Mouse (Mus musculus) forebrain, embryonic 15.5 days (tissue): ENCODE measurements around the gene Prorsd1. TPM values are rescaled to one million over a fixed set of nuclear protein-coding genes. Genes with fewer than 3 reads are reported as not detected.
"Not testable (repeated sequence)": the region's sequence is repeated elsewhere in the genome, so short reads cannot be mapped to it uniquely, and the experiment has no call there.

Source experiments
- ATAC-seq: fragments of 200-750 bp; cut with Nextera tagmentation; replicated peaks from 2 replicates; pipeline ENCODE4 v1.8.0; 2017; ENCODE audit warnings: mild to moderate bottlenecking, moderate TSS enrichment, moderate library complexity
- H3K27ac ChIP-seq: fragments of 300-500 bp; sonication (generic); replicated peaks from 2 replicates; pipeline ENCODE4 v1.5.1; 2015; ENCODE audit warnings: mild to moderate bottlenecking, inconsistent platforms
- H3K27me3 ChIP-seq: fragments of 300-500 bp; sonication (generic); 2 replicates; pipeline ENCODE4 v1.6.1; 2015; ENCODE audit warnings: inconsistent platforms
- H3K36me3 ChIP-seq: fragments of 300-500 bp; sonication (generic); 2 replicates; pipeline ENCODE4 v1.6.1; 2015; ENCODE audit warnings: mild to moderate bottlenecking, inconsistent platforms
- H3K4me1 ChIP-seq: fragments of 300-500 bp; sonication (generic); 2 replicates; pipeline ENCODE4 v1.6.1; 2015; ENCODE audit warnings: inconsistent platforms
- H3K4me2 ChIP-seq: fragments of 300-500 bp; sonication (generic); replicated peaks from 2 replicates; pipeline ENCODE4 v1.6.1; 2015; ENCODE audit warnings: mild to moderate bottlenecking, inconsistent platforms
- H3K4me3 ChIP-seq: fragments of 300-500 bp; sonication (generic); 2 replicates; pipeline ENCODE4 v1.5.1; 2015; ENCODE audit warnings: mild to moderate bottlenecking, inconsistent platforms
- H3K9ac ChIP-seq: fragments of 300-500 bp; sonication (generic); replicated peaks from 2 replicates; pipeline ENCODE4 v1.6.1; 2015; ENCODE audit warnings: mild to moderate bottlenecking, inconsistent platforms
- H3K9me3 ChIP-seq: fragments of 300-500 bp; sonication (generic); 2 replicates; pipeline ENCODE4 v1.6.1; 2016; ENCODE audit warnings: inconsistent platforms
- WGBS: fragments of 180-500 bp; shearing (Covaris S2); methylation state at CpG from one replicate; pipeline ENCODE4 v1.1.7; 2015; ENCODE audit warnings: mixed read lengths; 5-methylcytosine and 5-hydroxymethylcytosine counted together
- polyA plus RNA-seq: library from polyadenylated mRNA; unstranded; fragments of >200 nt; fragmentation: Nextera tagmentation; extraction: Ambion mirVana; gene quantifications from 2 replicates; pipeline ENCODE4 v1.2.1, GENCODE M21; 2015

Prorsd1 gene
- 8.7 and 9.5 TPM in 2 replicates for polyA plus RNA-seq

- peak; percentile 98 for ATAC-seq
- Histone ChIP-seq H3K4me3 (peak within 1 kb of the TSS; percentile 55), H3K27ac (peak within 1 kb of the TSS; percentile 36), H3K4me2 (peak within 1 kb of the TSS; percentile 66), H3K9me3 (no peaks in the 10 kb centered on the region), H3K36me3 (peaks cover 13% of the 10 kb centered on the region; the same call in 1 of the 2 replicates), H3K4me1 (peaks cover 6% of the 10 kb centered on the region; the same call in 1 of the 2 replicates), H3K9ac (peak within 1 kb of the TSS; percentile 49), H3K27me3 (no peaks in the 10 kb centered on the region)
- WGBS: 3% methylated on average over 40 of the region's 40 CpGs
These were observed at the start of gene Prorsd1 for GRCm38 (mm10) chr11:29514682-29515412. Prorsd1 (minus strand) TSS chr11:29515033.

DNA sequence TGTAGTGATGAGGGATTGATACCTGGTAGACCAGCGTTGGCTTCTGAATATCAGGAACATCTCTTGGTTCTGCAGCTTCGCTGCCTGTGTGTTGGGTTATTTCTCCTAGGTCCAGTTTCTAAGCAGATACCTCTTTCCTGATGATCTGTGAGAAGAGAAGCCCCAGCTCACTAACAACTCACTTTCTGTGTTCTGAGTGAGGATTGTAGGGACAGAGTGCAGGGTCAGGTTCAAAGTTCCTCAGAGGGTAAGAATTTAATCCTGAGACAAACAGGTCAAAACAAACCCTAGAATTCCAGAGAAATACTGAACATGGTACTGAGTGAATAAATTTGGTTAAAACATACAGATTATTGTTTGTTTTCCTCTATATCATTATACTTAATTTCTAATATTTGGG is 48.6 kb upstream of the Prorsd1 start:
- Histone ChIP-seq H3K27ac (no peak overlapping the region), H3K4me2 (no peak overlapping the region), H3K4me3 (no peak overlapping the region), H3K36me3 (no peaks in the 10 kb centered on the region), H3K27me3 (no peaks in the 10 kb centered on the region), H3K9ac (no peak overlapping the region), H3K9me3 (no peaks in the 10 kb centered on the region), H3K4me1 (no peaks in the 10 kb centered on the region)
- WGBS: 92% methylated on average over 2 of the region's 2 CpGs
- no peak for ATAC-seq

DNA sequence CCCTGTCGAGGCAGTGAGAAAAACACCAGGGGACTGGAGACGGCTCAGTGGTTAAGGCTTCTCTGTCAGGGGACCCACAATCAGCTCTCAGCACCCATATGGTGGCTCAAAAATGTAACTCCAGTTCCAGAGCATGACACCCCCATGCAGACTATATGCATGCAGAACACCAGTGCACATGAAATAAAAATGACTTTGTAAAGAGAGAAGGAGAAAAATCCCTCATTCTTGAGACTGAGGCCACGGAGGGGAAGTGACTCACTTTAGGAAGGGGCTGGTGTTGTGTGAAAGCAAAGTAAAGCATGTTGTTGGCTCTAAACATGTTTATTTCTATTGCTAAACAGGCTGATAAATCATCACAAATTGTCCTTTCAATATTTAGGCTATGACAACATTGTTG is 46.2 kb upstream of the Prorsd1 start:
- ATAC-seq: no peak
- no peaks in the 10 kb centered on the region for H3K9me3 ChIP-seq
- no peak overlapping the region for H3K9ac ChIP-seq
- H3K4me2 ChIP-seq: no peak overlapping the region
- H3K36me3 ChIP-seq: no peaks in the 10 kb centered on the region
- H3K27ac ChIP-seq: no peak overlapping the region
- H3K27me3 ChIP-seq: no peaks in the 10 kb centered on the region
- H3K4me3 ChIP-seq: no peak overlapping the region
- WGBS: 87% methylated on average over 3 of the region's 3 CpGs
- H3K4me1 ChIP-seq: no peaks in the 10 kb centered on the region

GRCm38 (mm10) chr11:29560452-29560851 is 45.6 kb upstream of the Prorsd1 start:
- Histone ChIP-seq H3K9ac (no peak overlapping the region), H3K4me3 (no peak overlapping the region), H3K36me3 (no peaks in the 10 kb centered on the region), H3K27ac (no peak overlapping the region), H3K4me1 (no peaks in the 10 kb centered on the region), H3K9me3 (no peaks in the 10 kb centered on the region), H3K27me3 (no peaks in the 10 kb centered on the region), H3K4me2 (no peak overlapping the region)
- ATAC-seq: no peak
- 92% methylated on average over 9 of the region's 9 CpGs for WGBS

GRCm38 (mm10) chr11:29549425-29549778 is 34.6 kb upstream of the Prorsd1 start:
- H3K27me3 ChIP-seq: no peaks in the 10 kb centered on the region
- no peak overlapping the region for H3K9ac ChIP-seq
- no peak for ATAC-seq
- H3K4me3 ChIP-seq: no peak overlapping the region
- H3K4me1 ChIP-seq: peaks cover 15% of the 10 kb centered on the region
- WGBS: 92% methylated on average over 1 of the region's 1 CpGs
- no peak overlapping the region for H3K4me2 ChIP-seq
- H3K36me3 ChIP-seq: peaks cover 22% of the 10 kb centered on the region
- no peak overlapping the region for H3K27ac ChIP-seq
- no peaks in the 10 kb centered on the region for H3K9me3 ChIP-seq

DNA sequence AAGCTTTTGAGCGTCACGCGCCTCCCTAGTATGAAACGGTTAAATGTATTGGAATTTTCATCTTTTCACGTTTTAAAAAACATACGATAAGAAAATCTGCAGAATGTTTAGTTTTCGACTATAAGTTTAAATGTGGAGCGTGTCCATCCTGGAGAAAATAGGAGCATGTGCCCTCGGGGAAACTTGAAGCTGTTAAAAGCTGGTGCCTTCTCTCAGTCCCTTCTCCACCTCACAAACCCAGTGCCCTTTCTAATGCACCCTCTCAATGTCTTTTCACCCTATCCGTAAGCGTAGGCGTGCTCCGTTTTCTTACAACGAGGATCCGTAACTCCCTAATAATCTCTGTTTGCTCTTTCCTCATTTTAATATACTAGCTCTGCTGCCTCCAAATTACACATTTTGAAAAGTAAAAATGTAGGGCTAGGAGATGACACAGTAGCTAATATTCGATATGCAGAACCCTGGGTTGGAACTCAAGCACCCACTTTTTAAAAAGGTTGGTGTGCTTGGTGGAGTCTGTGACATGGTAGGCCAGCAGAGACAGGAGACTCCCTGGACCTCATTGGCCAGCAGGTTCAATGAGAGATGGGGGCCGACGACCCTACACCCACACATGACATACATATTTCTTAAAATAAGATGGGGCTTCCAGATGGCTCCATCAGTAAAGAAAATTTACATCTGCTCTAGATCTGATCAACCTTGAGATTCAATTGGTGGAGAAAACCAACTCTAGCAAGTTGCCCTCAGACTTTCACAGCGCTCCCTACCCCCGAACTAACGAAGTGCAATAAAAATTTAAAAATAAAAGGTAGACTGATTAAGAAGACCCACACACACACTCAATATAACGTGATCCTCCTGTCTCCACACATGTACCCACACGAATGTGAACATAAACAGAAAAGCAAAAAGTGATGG is 33.9 kb upstream of the Prorsd1 start:
- Histone ChIP-seq H3K4me1 (peaks cover 15% of the 10 kb centered on the region), H3K27ac (peak overlapping the region; percentile 92), H3K36me3 (peaks cover 28% of the 10 kb centered on the region), H3K4me2 (peak overlapping the region; percentile 74), H3K4me3 (peak overlapping the region; percentile 81), H3K9me3 (no peaks in the 10 kb centered on the region), H3K27me3 (no peaks in the 10 kb centered on the region), H3K9ac (peak overlapping the region; percentile 85)
- peak; percentile 21; the same call in 1 of the 2 replicates for ATAC-seq
- WGBS: 29% methylated on average over 23 of the region's 23 CpGs

DNA sequence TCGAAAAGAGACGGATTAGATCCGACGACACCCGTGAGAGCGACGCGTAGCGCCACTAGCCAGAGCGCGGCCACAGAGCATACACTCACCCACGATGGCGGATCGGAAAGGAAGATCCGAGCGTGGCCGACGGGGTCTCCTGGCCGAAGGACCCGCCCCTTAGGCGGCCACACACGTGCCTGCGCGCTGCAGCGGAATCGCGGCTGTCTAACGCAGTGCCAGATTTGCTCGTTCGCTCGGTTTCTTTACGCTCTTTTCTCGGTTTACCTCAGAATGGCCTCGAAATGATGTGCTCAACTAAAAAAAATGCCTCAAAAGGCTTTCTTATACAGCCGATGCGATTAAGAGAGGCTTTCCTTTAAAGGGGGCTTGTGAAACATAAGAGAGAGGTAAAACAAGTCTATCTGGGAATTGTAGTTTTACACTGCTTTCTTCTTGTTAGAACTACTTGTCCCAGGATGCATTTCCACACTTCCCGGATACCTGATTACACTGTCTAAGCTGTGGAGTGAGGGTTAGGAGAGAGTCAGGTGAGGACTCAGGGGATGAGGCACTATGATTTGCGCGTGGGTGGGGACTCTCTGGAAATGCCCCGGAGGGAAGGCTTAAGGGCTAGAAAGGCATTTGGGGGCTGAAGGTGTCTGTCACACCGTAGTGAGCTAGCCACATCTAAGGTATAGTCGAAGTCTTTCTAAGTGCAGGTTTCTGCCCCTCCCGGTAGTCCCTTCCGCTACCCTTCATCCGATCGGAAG is 33.1 kb upstream of the Prorsd1 start, which contains the start of the genes Clhc1 and Rps27a:
Gene Clhc1, plus strand, starts transcription at position 199 of the 752 bp plus-strand sequence.
Gene Rps27a, minus strand, starts transcription at position 358 of the 752 bp plus-strand sequence.
- H3K4me3 ChIP-seq: peak within 1 kb of the TSS; percentile 81
- peaks cover 32% of the 10 kb centered on the region for H3K36me3 ChIP-seq
- H3K27ac ChIP-seq: peak within 1 kb of the TSS; percentile 92
- H3K9ac ChIP-seq: peak within 1 kb of the TSS; percentile 85
- ATAC-seq: peak; percentile 98
- H3K27me3 ChIP-seq: no peaks in the 10 kb centered on the region
- WGBS: under 1% methylated on average over 46 of the region's 46 CpGs
- H3K4me2 ChIP-seq: peak within 1 kb of the TSS; percentile 74
- H3K4me1 ChIP-seq: peaks cover 15% of the 10 kb centered on the region
- H3K9me3 ChIP-seq: no peaks in the 10 kb centered on the region

GRCm38 (mm10) chr11:29547249-29547751 is 32.5 kb upstream of the Prorsd1 start:
- Histone ChIP-seq H3K4me1 (peaks cover 15% of the 10 kb centered on the region), H3K4me2 (peak overlapping the region; percentile 74), H3K27me3 (no peaks in the 10 kb centered on the region), H3K36me3 (peaks cover 35% of the 10 kb centered on the region), H3K9me3 (no peaks in the 10 kb centered on the region), H3K9ac (peak overlapping the region; percentile 85), H3K27ac (peak overlapping the region; percentile 92), H3K4me3 (peak overlapping the region; percentile 81)
- under 1% methylated on average over 27 of the region's 27 CpGs for WGBS
- ATAC-seq: no peak; the same call in 1 of the 2 replicates

DNA sequence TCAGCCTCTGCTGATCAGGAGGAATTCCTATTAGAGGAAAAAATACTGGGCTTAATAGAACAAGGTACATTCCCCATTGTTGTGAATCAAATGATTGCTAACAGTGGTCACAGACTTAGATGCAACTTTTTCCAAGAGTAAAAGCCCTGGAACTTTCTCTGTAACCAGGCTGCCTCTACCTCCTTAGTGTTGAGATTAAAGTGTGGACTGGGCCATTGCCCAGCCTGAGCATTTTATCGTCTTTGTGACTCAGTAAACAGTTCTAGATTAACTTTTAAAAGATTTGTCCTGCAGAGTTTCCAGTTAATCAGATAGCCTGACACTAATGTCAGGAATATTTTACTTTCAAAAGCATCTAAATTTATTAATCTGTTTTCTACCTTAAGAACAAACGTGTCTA is 31.9 kb upstream of the Prorsd1 start:
- 25% methylated on average over 2 of the region's 2 CpGs for WGBS
- Histone ChIP-seq H3K27me3 (no peaks in the 10 kb centered on the region), H3K27ac (no peak overlapping the region), H3K4me3 (peak overlapping the region; percentile 81), H3K4me1 (peaks cover 15% of the 10 kb centered on the region), H3K9me3 (no peaks in the 10 kb centered on the region), H3K9ac (peak overlapping the region; percentile 85), H3K4me2 (peak overlapping the region; percentile 74), H3K36me3 (peaks cover 38% of the 10 kb centered on the region)
- no peak for ATAC-seq

DNA sequence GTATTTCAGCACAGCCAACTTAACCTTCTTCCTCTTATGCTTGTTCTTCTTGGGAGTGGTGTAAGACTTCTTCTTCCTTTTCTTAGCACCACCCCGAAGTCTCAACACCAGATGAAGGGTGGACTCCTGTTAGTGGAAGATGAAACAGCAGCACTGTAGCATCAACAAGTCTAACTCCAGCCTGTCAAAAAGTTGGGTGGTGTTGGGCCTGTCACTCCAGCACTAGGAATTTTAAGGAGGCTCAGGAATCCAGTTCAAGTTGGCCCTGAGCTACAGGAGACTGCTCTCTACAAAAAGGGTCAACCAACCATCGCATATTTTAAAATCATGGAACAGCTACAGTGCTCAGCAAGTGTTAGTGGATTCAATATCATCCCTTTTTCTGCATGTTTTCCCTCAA is 31.5 kb upstream of the Prorsd1 start:
- H3K9me3 ChIP-seq, H3K27me3 ChIP-seq, ATAC-seq, H3K9ac ChIP-seq, H3K27ac ChIP-seq: not testable (repeated sequence)
- 85% methylated on average over 2 of the region's 2 CpGs for WGBS
- Histone ChIP-seq H3K4me3 (peak overlapping the region; percentile 81), H3K4me2 (peak overlapping the region; percentile 74), H3K36me3 (peaks cover 42% of the 10 kb centered on the region), H3K4me1 (peaks cover 15% of the 10 kb centered on the region)

DNA sequence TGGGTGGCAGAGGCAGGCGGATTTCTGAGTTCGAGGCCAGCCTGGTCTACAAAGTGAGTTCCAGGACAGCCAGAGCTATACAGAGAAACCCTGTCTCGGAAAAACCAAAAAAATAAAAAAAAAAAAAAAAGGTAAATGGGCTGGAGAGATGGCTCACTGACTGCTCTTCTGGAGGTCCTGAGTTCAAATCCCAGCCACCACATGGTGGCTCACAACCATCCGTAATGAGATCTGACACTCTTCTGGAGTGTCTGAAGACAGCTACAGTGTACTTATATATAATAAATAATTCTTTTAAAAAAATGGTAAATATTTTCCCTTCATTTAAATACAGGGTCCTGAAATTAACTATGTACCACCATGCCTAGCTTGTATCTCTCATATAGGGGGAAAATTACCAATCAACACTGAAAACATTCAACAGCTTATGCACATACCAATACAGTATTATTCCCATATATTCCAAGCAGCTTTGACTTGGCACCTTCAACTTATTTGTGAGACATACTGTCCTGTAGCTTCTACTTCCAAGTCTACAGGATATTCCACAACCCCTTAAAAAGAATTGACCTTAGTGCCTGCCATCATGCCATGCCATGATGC is 30.4 kb upstream of the Prorsd1 start:
- H3K36me3 ChIP-seq: peaks cover 51% of the 10 kb centered on the region
- not testable (repeated sequence) for ATAC-seq, H3K9me3 ChIP-seq, H3K4me2 ChIP-seq, H3K27me3 ChIP-seq, H3K4me3 ChIP-seq, H3K27ac ChIP-seq, H3K9ac ChIP-seq
- peaks cover 15% of the 10 kb centered on the region for H3K4me1 ChIP-seq
- 83% methylated on average over 4 of the region's 4 CpGs for WGBS
